Mouse (Mus musculus) spleen, postnatal 36 days (tissue): ENCODE measurements at regions not wholly inside any gene's neighbourhood (a gene's known extent, or its start where the extent isn't known, plus 50 kb on each side); places are given as distances from the start of the nearest gene placed in this dataset.

ENCODE experiments used
- DNase-seq, 2 experiments: peaks; one replicate each; pipeline ENCODE4 v3.0.0; 2022; ENCODE audit warnings: low spot score in 2 of 2, mixed read lengths in 1 of 2

- no peak for DNase-seq
These were observed 83.7 kb upstream of the Phyhipl start for GRCm38 (mm10) chr10:70739348-70739966.

GRCm38 (mm10) chr10:70738686-70739085 lies 82.9 kb upstream of the Phyhipl start:
- no peak for DNase-seq

- no peak for DNase-seq
These were observed 78.2 kb upstream of the Phyhipl start for GRCm38 (mm10) chr10:70733956-70734355.

GRCm38 (mm10) chr10:70733478-70733877 lies 77.7 kb upstream of the Phyhipl start:
- no peak for DNase-seq

- no peak for DNase-seq
These were observed 69.3 kb upstream of the Phyhipl start for GRCm38 (mm10) chr10:70725091-70725490.

- DNase-seq, result no peak
These were observed 67.0 kb upstream of the Phyhipl start for GRCm38 (mm10) chr10:70722783-70723182.

GRCm38 (mm10) chr10:70722381-70722780 lies 66.6 kb upstream of the Phyhipl start:
- no peak for DNase-seq

GRCm38 (mm10) chr10:70717464-70717863 lies 61.7 kb upstream of the Phyhipl start:
- no peak for DNase-seq

GRCm38 (mm10) chr10:70717025-70717424 lies 61.3 kb upstream of the Phyhipl start:
- DNase-seq, result no peak

- no peak for DNase-seq
These were observed 57.5 kb upstream of the Phyhipl start for GRCm38 (mm10) chr10:70713306-70713705.

- no peak for DNase-seq
These were observed 53.0 kb upstream of the Phyhipl start for GRCm38 (mm10) chr10:70708806-70709205.
